Mouse (Mus musculus) heart, postnatal 0 days (tissue): ENCODE measurements at regions not wholly inside any gene's neighbourhood (a gene's known extent, or its start where the extent isn't known, plus 50 kb on each side); places are given as distances from the start of the nearest gene placed in this dataset.

Experiments used
- CTCF ChIP-seq: IDR thresholded peaks from 2 replicates; pipeline ENCODE4 v1.5.1; 2016; ENCODE audit warnings: antibody characterized with exemption, control low read depth, low read depth
- EP300 ChIP-seq: IDR thresholded peaks from 2 replicates; pipeline ENCODE4 v1.6.1; 2016; ENCODE audit warnings: antibody characterized with exemption, low read depth

DNA sequence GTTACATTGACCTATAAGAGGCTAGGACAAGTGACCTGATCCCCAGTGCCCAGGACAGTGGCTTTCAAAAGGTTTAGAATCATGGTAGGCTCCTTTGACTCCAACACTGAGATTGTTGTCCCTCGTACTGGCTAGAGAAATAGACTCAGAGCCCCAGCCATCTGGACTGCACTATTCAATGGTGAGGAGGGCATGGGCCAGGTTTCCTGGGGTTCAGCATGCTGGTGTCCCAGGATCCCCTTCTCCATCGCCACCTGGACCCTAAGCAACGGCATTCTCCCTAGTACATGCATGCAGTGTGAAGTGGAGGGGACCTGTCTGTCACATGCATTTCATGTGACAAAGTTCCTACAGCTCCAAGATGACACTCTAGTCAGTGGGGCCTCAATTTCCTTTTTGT lies 243.9 kb downstream of the Matn1 start:
- TF ChIP-seq CTCF, result no peak
- TF ChIP-seq EP300, result no peak
